Mouse (Mus musculus) MEL (cell line): Measurements from ENCODE around the gene Large2. TPM values are rescaled to one million over a fixed set of nuclear protein-coding genes. Genes with fewer than 3 reads are reported as not detected.

Experiments
- DNase-seq: peaks from one replicate; pipeline ENCODE4 v3.0.0; 2011; ENCODE audit warnings: low read depth, low spot score
- H3K27ac ChIP-seq: 2 replicates; pipeline ENCODE4 v1.5.1; 2012; ENCODE audit warnings: low read depth, mild to moderate bottlenecking, control low read depth, low read length, moderate library complexity; ENCODE audit not compliant: control insufficient read depth
- H3K27me3 ChIP-seq, 2 experiments: fragments of 150-350 bp in 1 of 2; sonication (generic) in 1 of 2; 2 replicates each; pipeline ENCODE4 v1.6.1; 2012; ENCODE audit warnings: low read length in 2 of 2, mild to moderate bottlenecking in 2 of 2, improper control_type of control experiment in 1 of 2, moderate library complexity in 1 of 2; ENCODE audit not compliant: insufficient read depth in 2 of 2, control insufficient read depth in 1 of 2
- H3K36me3 ChIP-seq, 2 experiments: 2 replicates each; pipeline ENCODE4 v1.6.1; 2012 to 2014; ENCODE audit warnings: low read length in 2 of 2, improper control_type of control experiment in 1 of 2, inconsistent platforms in 1 of 2, mild to moderate bottlenecking in 1 of 2; ENCODE audit not compliant: insufficient read depth in 2 of 2, control insufficient read depth in 1 of 2
- H3K4me1 ChIP-seq, 2 experiments: fragments of 150-350 bp in 1 of 2; sonication (generic) in 1 of 2; 2 replicates each; pipeline ENCODE4 v1.6.1; 2012; ENCODE audit warnings: low read length in 2 of 2, improper control_type of control experiment in 1 of 2, mild to moderate bottlenecking in 1 of 2; ENCODE audit not compliant: insufficient read depth in 2 of 2, control insufficient read depth in 1 of 2
- H3K4me3 ChIP-seq, 2 experiments: fragments of 150-350 bp in 1 of 2; sonication (generic) in 1 of 2; 2 replicates each; pipeline ENCODE4 v1.5.1; 2012; ENCODE audit warnings: low read depth in 2 of 2, low read length in 2 of 2, mild to moderate bottlenecking in 2 of 2, moderate library complexity in 2 of 2, control low read depth in 1 of 2, improper control_type of control experiment in 1 of 2; ENCODE audit not compliant: control insufficient read depth in 1 of 2, insufficient read depth in 1 of 2
- H3K79me2 ChIP-seq: 2 replicates; pipeline ENCODE4 v1.6.1; 2012; ENCODE audit warnings: mild to moderate bottlenecking, low read length, moderate library complexity; ENCODE audit not compliant: control insufficient read depth, poor library complexity, insufficient read depth
- H3K9ac ChIP-seq: 2 replicates; pipeline ENCODE4 v1.6.1; 2012; ENCODE audit warnings: low read depth, mild to moderate bottlenecking, control low read depth, low read length, moderate library complexity; ENCODE audit not compliant: control insufficient read depth, poor library complexity, severe bottlenecking
- H3K9me3 ChIP-seq: fragments of 150-350 bp; sonication (generic); replicated peaks from 2 replicates; pipeline ENCODE4 v1.6.1; 2012; ENCODE audit warnings: mild to moderate bottlenecking, low read length, improper control_type of control experiment, moderate library complexity; ENCODE audit not compliant: insufficient read depth
- CHD1 ChIP-seq: IDR thresholded peaks from 2 replicates; pipeline ENCODE4 v1.6.1; 2012; ENCODE audit warnings: low read depth, mild to moderate bottlenecking, inconsistent platforms, low read length, improper control_type of control experiment
- CTCF ChIP-seq, 3 experiments: IDR thresholded peaks in 2 of 3; conservative IDR thresholded peaks in 1 of 3; 2 replicates each; pipeline ENCODE4 v1.5.1; 2011 to 2012; ENCODE audit warnings: low read length in 3 of 3, low read depth in 2 of 3, mild to moderate bottlenecking in 2 of 3, improper control_type of control experiment in 1 of 3, inconsistent platforms in 1 of 3, mixed read lengths in 1 of 3, moderate library complexity in 1 of 3; ENCODE audit not compliant: control insufficient read depth in 1 of 3, insufficient read depth in 1 of 3, poor library complexity in 1 of 3, severe bottlenecking in 1 of 3
- ETS1 ChIP-seq: IDR thresholded peaks from 2 replicates; pipeline ENCODE4 v1.6.1; 2012; ENCODE audit warnings: low read depth, mild to moderate bottlenecking, inconsistent platforms, low read length, improper control_type of control experiment, moderate library complexity
- GABPA ChIP-seq: IDR thresholded peaks from 2 replicates; pipeline ENCODE4 v1.6.1; 2012; ENCODE audit warnings: low read depth, mild to moderate bottlenecking, inconsistent platforms, low read length, improper control_type of control experiment, moderate library complexity
- HCFC1 ChIP-seq: IDR thresholded peaks from 2 replicates; pipeline ENCODE4 v1.6.1; 2012; ENCODE audit warnings: low read depth, mild to moderate bottlenecking, inconsistent platforms, low read length, improper control_type of control experiment, moderate library complexity
- KAT2A ChIP-seq: conservative IDR thresholded peaks from 2 replicates; pipeline ENCODE4 v1.6.1; 2012; ENCODE audit warnings: low read depth, low read length, improper control_type of control experiment, inconsistent platforms
- MAX ChIP-seq: IDR thresholded peaks from 2 replicates; pipeline ENCODE4 v1.6.1; 2011; ENCODE audit warnings: low read length, improper control_type of control experiment
- MYB ChIP-seq: IDR thresholded peaks from 2 replicates; pipeline ENCODE4 v1.6.1; 2011; ENCODE audit warnings: mild to moderate bottlenecking, low read depth, low read length, improper control_type of control experiment
- NELFE ChIP-seq: IDR thresholded peaks from 2 replicates; pipeline ENCODE4 v1.6.1; 2011; ENCODE audit warnings: low read depth, low read length, improper control_type of control experiment
- NRF1 ChIP-seq: IDR thresholded peaks from 2 replicates; pipeline ENCODE4 v1.6.1; 2014; ENCODE audit warnings: low read depth, mild to moderate bottlenecking, inconsistent platforms, low read length, improper control_type of control experiment, moderate library complexity; ENCODE audit not compliant: poor library complexity, insufficient read depth, severe bottlenecking
- POLR2AphosphoS5 ChIP-seq: IDR thresholded peaks from 2 replicates; pipeline ENCODE4 v1.6.1; 2012; ENCODE audit warnings: low read depth, borderline replicate concordance, mild to moderate bottlenecking, inconsistent platforms, low read length, moderate library complexity, mixed read lengths
- TBP ChIP-seq: IDR thresholded peaks from 2 replicates; pipeline ENCODE4 v1.8.0; 2011; ENCODE audit warnings: low read depth, low read length, improper control_type of control experiment
- TCF12 ChIP-seq: IDR thresholded peaks from 2 replicates; pipeline ENCODE4 v1.6.1; 2014; ENCODE audit warnings: low read depth, mild to moderate bottlenecking, inconsistent platforms, low read length, improper control_type of control experiment, moderate library complexity
- UBTF ChIP-seq: IDR thresholded peaks from 2 replicates; pipeline ENCODE4 v1.6.1; 2012; ENCODE audit warnings: low read depth, mild to moderate bottlenecking, inconsistent platforms, low read length, improper control_type of control experiment, moderate library complexity, borderline replicate concordance; ENCODE audit not compliant: insufficient read depth
- USF2 ChIP-seq, 2 experiments: IDR thresholded peaks; 2 replicates each; pipeline ENCODE4 v1.6.1; 2011 to 2012; ENCODE audit warnings: improper control_type of control experiment in 2 of 2, low read length in 2 of 2, borderline replicate concordance in 1 of 2, inconsistent platforms in 1 of 2, low read depth in 1 of 2, mild to moderate bottlenecking in 1 of 2; ENCODE audit not compliant: insufficient read depth in 1 of 2
- ZMIZ1 ChIP-seq: IDR thresholded peaks from 2 replicates; pipeline ENCODE4 v1.6.1; 2012; ENCODE audit warnings: low read depth, mild to moderate bottlenecking, inconsistent platforms, low read length, improper control_type of control experiment, moderate library complexity
- polyA plus RNA-seq, 2 experiments: library from polyadenylated mRNA; stranded (reverse) in 1 of 2; unstranded in 1 of 2; fragments of >175 nt in 1 of 2; fragments of >200 nt in 1 of 2; gene quantifications; 2 replicates each; pipeline versions ENCODE4 v1.2.1 to v1.2.4; 2012; ENCODE audit warnings: low replicate concordance in 2 of 2, low read depth in 1 of 2; ENCODE audit not compliant: insufficient read length in 2 of 2, insufficient read depth in 1 of 2, missing spikeins in 1 of 2
- total RNA-seq: library from RNA; depleted of rRNA; stranded (reverse); fragments of 300-350 nt; gene quantifications from 2 replicates; pipeline ENCODE4 v1.2.3, GENCODE M21; 2012

Large2 gene
- total and polyA plus RNA-seq, 3 experiments, result 0.03 TPM; not detected in 2

GRCm38 (mm10) chr2:92350686-92351085, 24.0 kb downstream of the Large2 start:
- TF ChIP-seq HCFC1 (no peak), NRF1 (no peak)
- TF ChIP-seq, all 39 proteins: peak for 0
- H3K4me1 ChIP-seq, result no peaks in the 10 kb centered on the region
- H3K27ac ChIP-seq, result no peak overlapping the region
- H3K36me3 ChIP-seq, result no peaks in the 10 kb centered on the region
- no peak for DNase-seq
- H3K27me3 ChIP-seq, result no peaks in the 10 kb centered on the region
- no peak overlapping the region for H3K4me3 ChIP-seq
- H3K9me3 ChIP-seq, result no peaks in the 10 kb centered on the region
- no peak overlapping the region for H3K9ac ChIP-seq
- H3K79me2 ChIP-seq, result no peaks in the 10 kb centered on the region

- TF ChIP-seq KAT2A, result no peak
- no peak for TF ChIP-seq POLR2AphosphoS5
- no peak for TF ChIP-seq ETS1
- TF ChIP-seq CHD1, result no peak
- no peak for TF ChIP-seq HCFC1
- no peak for TF ChIP-seq CTCF (IDR thresholded peaks at IDR 0.05 in 2 of 3, conservative IDR thresholded peaks at IDR 0.05 in 1 of 3; ENCODE audit: control insufficient read depth in 1 of 3, insufficient read depth in 1 of 3, low read depth in 2 of 3, low read length in 3 of 3, poor library complexity in 1 of 3, severe bottlenecking in 1 of 3)
- no peak for TF ChIP-seq MYB
- TF ChIP-seq UBTF, result no peak
- TF ChIP-seq USF2 (IDR thresholded peaks at IDR 0.05; ENCODE audit: borderline replicate concordance in 1 of 2, insufficient read depth in 1 of 2, low read depth in 1 of 2, low read length in 2 of 2), result no peak
- no peak for TF ChIP-seq MAX
- no peak for TF ChIP-seq TBP
- no peak for TF ChIP-seq TCF12
- no peak for TF ChIP-seq ZMIZ1
- no peak for TF ChIP-seq GABPA
- TF ChIP-seq NELFE, result no peak
- no peaks in the 10 kb centered on the region for H3K36me3 ChIP-seq
- H3K4me3 ChIP-seq, result no peak overlapping the region
Measured at GRCm38 (mm10) chr2:92349589-92350425, 24.9 kb downstream of the Large2 start.

More at GRCm38 (mm10) chr2:92349589-92350425, 24.9 kb downstream of the Large2 start:
- H3K27me3 ChIP-seq, result no peaks in the 10 kb centered on the region
- no peaks in the 10 kb centered on the region for H3K4me1 ChIP-seq
- H3K9ac ChIP-seq, result no peak overlapping the region
- no peaks in the 10 kb centered on the region for H3K9me3 ChIP-seq
- H3K27ac ChIP-seq, result no peak overlapping the region
- no peak for DNase-seq
- no peaks in the 10 kb centered on the region for H3K79me2 ChIP-seq
